Mouse (Mus musculus): ENCODE data around the gene Cdh26.

The Cdh26 gene

GRCm38 (mm10) chr2:178437311-178437710 is 7.0 kb downstream of the Cdh26 start:
- no peak for DNase-seq (ENCODE audit: low read depth, low spot score)

DNA sequence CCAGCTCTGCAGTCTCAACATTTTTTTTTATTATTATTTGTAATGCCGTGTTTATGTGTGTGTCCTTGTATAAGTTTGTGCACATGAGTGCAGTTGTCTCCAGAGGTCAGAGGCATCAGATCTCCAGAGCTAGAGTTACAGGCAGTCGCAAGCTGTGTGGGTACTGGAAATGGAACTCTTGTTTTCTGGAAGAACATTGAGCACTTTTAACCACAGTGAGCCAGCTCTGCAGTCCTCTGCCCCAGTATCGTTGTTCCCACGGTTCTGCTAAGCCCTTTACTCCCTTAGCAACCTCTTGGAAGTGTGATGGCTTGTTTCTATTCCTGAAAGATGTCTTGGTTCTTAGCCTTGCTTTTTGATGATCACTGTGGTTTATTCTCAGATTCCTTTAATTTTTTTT is 19.1 kb downstream of the Cdh26 start:
- no peak for DNase-seq (ENCODE audit: low read depth, low spot score)

- no peak for DNase-seq (ENCODE audit: low read depth, low spot score)
Observed at GRCm38 (mm10) chr2:178450236-178450635, 19.9 kb downstream of the Cdh26 start.

GRCm38 (mm10) chr2:178450961-178451360 is 20.6 kb downstream of the Cdh26 start:
- no peak for DNase-seq (ENCODE audit: low read depth, low spot score)

GRCm38 (mm10) chr2:178454664-178455516 is 24.6 kb downstream of the Cdh26 start:
- no peak for DNase-seq (ENCODE audit: low read depth, low spot score)

DNA sequence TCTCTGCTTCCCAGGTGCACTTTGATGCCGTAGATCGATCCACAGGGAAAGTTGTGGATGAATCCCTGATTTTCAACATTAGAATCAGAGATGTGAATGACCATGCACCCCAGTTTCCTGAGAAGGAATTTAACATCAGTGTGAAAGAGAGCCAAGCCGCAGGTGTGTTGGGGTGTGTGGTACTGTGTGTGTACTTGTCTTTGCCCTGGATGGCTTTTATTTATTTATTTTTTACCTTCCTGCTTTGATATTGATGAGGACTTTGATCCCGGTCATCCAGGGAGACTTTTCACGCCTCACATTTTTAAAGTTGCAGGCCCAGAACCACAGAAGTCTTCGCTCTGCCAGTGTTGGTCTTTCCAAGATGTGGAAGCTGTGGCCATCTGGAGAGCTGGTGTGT is 27.1 kb downstream of the Cdh26 start:
- no peak for DNase-seq (ENCODE audit: low read depth, low spot score)

DNA sequence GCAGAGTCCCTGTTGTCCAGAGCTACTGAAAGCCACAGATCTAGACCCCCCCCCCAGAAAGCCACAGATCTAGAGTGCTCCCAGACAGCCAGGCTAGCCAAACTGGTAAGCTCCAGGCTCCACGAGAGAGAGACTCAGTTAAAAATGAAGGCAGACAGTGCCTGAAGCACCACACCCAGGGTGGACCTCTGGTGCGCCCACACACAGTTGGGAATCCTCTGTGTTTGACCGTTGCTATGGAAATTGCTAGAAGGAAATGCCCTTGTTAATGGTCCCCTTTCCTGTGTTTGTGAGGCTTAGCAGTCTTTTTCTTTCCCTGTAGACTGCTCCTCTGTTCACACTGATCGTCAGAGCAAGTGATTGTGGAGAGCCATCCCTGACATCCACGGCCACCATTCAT is 30.0 kb downstream of the Cdh26 start:
- DNase-seq (ENCODE audit: low read depth, low spot score): no peak

DNA sequence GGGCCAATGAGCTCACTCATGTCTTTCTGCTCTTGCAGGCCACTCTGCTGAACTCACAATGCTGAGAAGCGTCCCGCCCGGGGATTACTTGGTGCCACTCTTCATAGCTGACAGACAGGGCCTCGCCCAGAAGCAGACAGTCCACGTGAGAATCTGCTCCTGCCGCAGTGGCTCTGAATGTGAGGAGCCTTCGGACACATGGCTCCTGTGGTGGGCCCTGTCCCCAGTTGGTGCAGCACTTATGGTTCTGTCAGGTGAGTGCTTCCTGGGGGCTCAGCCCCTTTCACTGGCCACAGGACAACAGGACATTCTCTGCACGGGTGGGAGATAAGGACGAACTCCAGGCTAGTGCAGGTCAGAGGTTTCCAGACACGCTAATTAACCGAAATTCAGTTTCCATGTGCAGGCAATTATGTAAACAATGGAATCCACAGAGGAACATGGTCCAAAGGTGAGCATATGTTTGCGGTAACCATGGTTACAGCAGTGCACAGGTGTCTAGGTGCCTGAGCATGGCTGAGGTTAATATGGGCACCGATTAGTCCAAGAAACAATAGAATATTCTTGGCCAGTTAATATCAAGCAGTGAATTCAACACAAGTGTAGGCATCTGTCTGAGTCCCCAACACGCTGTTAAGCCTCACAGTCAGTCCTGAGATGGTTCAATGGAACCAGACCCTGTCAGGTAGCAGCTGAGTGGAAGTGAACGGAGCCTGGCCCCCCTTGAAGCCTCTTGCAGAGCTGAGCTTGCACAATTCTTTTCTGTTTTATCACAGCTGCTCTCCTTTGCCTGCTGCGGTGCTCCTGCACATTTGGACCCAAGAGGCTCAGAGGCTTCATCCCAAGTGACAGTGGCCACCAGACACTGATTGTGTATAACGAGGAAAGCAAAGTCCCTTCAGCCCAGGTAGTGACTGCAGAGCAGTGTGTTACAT is 41.5 kb downstream of the Cdh26 start:
- DNase-seq (ENCODE audit: low read depth, low spot score): no peak

- no peak for DNase-seq (ENCODE audit: low read depth, low spot score)
Observed at GRCm38 (mm10) chr2:178473916-178474315, 43.6 kb downstream of the Cdh26 start.

GRCm38 (mm10) chr2:178477228-178477627 is 46.9 kb downstream of the Cdh26 start:
- DNase-seq (ENCODE audit: low read depth, low spot score): no peak

DNA sequence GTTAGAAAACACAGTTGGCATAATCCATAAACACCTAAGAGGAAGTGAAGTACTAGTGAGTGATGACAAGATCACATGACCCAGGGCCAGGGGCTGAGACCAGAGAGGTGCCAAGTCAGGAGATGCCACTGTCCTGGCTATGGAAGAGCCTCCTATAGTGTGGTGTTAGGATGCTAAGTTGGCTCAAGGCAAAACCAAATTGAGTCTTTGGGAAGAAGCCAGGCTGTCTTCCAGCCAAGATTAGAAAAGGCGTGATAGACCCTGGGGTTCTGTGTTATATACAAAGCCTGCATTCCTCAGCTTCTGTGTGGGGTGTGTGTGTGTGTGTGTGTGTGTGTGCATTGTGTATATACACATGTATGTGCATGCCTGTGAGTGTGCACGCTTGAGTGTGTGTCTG is 48.7 kb downstream of the Cdh26 start:
- DNase-seq (ENCODE audit: low read depth, low spot score): no peak

DNA sequence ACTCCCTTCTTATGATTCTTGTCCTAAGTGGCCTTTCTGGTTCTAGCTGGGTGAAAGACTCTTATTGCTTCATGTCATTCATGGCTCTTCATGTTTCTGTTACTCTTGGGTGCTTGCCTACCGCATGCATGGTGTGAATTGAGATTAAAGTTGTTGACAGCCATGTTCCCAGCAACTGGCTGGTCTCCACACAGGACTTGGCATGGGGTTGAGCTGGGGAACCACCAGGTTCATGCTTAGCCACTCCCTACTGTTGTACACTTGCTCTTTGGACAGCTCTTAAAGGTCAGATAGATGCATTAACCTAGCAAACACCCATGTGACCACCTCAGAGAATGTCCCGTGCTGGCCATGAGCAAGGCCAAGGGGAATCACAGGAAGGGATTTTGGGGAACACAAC is 50.6 kb downstream of the Cdh26 start:
- DNase-seq (ENCODE audit: low read depth, low spot score): no peak

- DNase-seq (ENCODE audit: low read depth, low spot score): no peak
Observed at GRCm38 (mm10) chr2:178483462-178483861, 53.1 kb downstream of the Cdh26 start.

DNA sequence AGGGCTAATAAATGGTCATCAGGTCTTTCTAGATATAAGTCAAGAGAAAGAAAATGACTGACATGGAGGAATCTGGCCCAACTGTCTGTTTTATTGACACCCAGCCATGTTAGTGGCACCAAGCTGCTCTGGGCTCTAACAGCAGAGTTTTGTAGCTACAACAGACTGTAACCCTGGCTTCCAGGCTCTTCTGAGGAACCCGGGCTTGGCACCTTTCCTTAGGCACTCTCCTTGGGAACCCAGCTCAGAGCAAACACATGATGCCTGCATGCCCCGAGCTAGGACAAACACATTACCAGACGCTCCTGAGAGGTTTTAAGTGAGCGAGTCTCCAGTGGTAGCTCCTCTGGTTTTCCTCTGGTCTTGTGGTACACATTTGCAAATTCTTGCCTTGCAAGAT is 57.9 kb downstream of the Cdh26 start:
- DNase-seq (ENCODE audit: low read depth, low spot score): no peak

DNA sequence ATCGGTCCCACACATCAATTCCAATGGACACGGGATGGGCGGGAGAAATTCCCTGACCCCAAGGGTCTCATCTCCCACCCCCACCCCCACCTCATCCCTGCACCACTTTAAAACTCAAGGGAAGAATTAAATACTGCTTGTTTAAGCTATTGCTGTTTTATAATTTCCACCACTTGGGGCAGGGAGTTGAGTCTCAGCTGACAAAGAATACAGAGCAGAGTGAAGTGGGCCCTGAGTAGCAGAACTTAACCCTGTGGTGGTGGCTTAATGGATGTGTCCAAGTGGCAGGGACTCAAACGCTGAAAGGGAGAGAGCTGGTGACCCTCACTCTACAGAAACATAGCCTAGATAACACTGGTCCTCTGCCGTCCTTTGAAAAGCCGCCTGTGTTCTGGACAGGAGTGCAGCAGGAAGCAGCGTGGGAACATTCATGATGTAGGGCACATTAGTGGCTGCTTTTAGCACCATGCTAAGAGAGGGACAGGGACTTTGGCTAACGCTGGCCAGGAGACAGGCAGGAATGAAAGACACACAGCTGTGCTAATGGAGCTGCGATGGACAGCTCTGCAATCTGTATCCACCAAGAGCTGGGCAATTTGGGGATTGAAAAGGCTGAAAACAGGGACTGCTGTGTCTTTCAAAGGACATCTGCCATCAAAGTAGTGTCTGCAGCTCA is 60.1 kb downstream of the Cdh26 start:
- no peak for DNase-seq (ENCODE audit: low read depth, low spot score)

- DNase-seq (ENCODE audit: low read depth, low spot score): no peak
Observed at GRCm38 (mm10) chr2:178494066-178494465, 63.7 kb downstream of the Cdh26 start.

GRCm38 (mm10) chr2:178495816-178496215 is 65.5 kb downstream of the Cdh26 start:
- no peak for DNase-seq (ENCODE audit: low read depth, low spot score)

DNA sequence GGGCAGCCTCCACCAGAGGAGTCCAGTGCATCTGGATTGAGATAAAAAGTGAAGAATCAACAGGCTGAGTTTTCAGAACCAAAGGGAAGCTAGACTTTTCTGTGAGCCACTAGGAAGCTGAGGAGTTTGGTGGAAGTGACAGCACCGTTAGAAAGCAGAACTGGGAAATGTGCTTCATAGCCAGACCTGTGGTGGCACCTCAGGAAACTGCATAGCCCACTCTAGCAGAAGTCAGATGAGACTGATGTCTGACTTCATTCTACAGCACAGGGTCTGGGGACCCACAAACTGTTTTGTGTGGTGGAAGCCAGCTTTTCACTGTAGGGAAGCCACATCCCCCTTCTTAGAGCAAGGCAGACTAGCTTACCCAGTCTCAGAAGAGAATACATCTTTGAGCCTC is 67.6 kb downstream of the Cdh26 start:
- no peak for DNase-seq (ENCODE audit: low read depth, low spot score)

DNA sequence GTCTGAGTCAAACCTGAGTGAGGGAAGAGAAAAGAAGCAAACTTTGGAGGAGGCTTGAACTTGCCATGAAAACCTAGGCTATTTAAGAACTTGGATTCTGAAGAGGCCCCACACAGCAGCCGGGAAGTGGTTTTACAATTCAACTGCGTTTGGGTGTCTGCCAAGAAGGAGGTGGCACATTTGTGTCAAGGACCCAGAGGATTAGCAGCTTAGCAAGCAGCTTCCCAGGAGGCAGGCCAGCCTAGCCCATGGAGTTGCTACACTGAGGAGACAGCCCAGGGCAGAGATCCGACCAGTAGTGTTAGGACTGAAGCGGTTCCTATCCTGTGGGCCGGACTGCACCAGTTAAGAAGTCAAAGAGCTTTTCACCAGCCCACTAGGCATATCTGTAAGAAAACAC is 68.1 kb downstream of the Cdh26 start:
- DNase-seq (ENCODE audit: low read depth, low spot score): no peak

DNA sequence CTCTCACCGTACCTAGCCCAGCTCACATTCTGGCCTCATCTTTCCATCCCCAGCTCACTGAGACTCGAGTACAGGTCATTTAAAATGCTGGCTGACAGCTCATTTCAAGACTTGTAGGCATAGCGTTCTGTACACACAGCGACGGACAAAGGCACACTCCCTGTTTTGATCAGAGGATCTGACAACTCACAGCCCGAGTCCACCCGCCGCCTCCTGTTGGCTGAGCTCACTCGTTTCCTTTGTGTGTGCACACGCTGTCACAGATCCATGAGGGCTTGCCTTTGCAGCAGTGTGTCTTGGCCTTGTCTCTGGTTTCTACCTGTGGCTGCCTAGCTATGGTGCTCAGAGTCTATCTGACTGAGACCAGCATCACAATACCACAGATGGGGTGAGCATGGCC is 72.1 kb downstream of the Cdh26 start:
- no peak for DNase-seq (ENCODE audit: low read depth, low spot score)

GRCm38 (mm10) chr2:178506056-178506455 is 75.7 kb downstream of the Cdh26 start:
- no peak for DNase-seq (ENCODE audit: low read depth, low spot score)

DNA sequence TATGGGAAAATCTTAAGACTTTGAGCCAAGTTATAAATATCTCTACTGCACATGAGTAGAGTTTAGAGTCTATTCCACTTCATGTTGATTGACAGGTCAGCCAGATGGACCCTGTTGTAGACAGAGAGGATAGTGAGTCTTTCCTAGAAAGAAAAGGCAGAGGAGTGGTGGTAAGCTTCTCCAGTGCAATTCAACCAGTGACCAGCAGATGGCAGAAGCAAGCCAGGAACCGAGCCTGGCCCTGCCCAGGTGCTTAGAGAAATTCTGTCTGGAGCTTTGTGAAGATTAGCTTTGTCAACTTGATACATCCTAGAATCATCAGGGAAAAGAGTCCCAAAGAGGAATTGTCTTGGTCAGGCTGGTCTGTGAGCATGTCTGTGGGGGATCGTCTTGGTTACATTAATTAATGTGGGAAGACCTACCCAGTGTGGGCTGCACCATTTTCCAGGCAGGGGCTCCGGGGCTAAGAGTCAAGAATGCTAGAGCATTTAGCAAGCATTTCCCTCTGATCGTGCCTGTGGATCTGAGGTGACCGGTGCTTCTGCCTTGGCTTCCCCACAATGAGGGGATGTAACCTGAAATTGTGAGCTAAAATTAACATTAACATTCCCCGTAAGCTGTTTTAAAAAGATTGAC is 77.2 kb downstream of the Cdh26 start:
- peak; percentile 20 for DNase-seq (ENCODE audit: low read depth, low spot score)
